Mouse (Mus musculus): Measurements from ENCODE around the gene Lrrc1.

Lrrc1 gene

GRCm38 (mm10) chr9:77427292-77428114 lies 117.2 kb downstream of the Lrrc1 start:
- DNase-seq (ENCODE audit: low spot score in 2 of 2) = no peak

- no peak for DNase-seq (ENCODE audit: low spot score in 2 of 2)
Observed at GRCm38 (mm10) chr9:77426110-77426509, 118.6 kb downstream of the Lrrc1 start.

GRCm38 (mm10) chr9:77425553-77425952 lies 119.1 kb downstream of the Lrrc1 start:
- no peak for DNase-seq (ENCODE audit: low spot score in 2 of 2)

- no peak for DNase-seq (ENCODE audit: low spot score in 2 of 2)
Observed at GRCm38 (mm10) chr9:77420200-77420585, 124.5 kb downstream of the Lrrc1 start.

GRCm38 (mm10) chr9:77419501-77420199 lies 125.0 kb downstream of the Lrrc1 start:
- no peak for DNase-seq (ENCODE audit: low spot score in 2 of 2)

- peak in 1 of 2 experiments; percentile 7 for DNase-seq (ENCODE audit: low spot score in 2 of 2)
Observed at GRCm38 (mm10) chr9:77418800-77419199, 125.9 kb downstream of the Lrrc1 start.

GRCm38 (mm10) chr9:77416486-77416885 lies 128.2 kb downstream of the Lrrc1 start:
- DNase-seq (ENCODE audit: low spot score in 2 of 2) = peak in 1 of 2 experiments; percentile 10

- DNase-seq (ENCODE audit: low spot score in 2 of 2) = peak in 1 of 2 experiments; percentile 9
Observed at GRCm38 (mm10) chr9:77416002-77416401, 128.7 kb downstream of the Lrrc1 start.

GRCm38 (mm10) chr9:77411830-77412425 lies 132.7 kb downstream of the Lrrc1 start:
- DNase-seq (ENCODE audit: low spot score in 2 of 2) = no peak

- DNase-seq (ENCODE audit: low spot score in 2 of 2) = no peak
Observed at GRCm38 (mm10) chr9:77410968-77411367, 133.7 kb downstream of the Lrrc1 start.

GRCm38 (mm10) chr9:77410524-77410923 lies 134.1 kb downstream of the Lrrc1 start:
- DNase-seq (ENCODE audit: low spot score in 2 of 2) = no peak

GRCm38 (mm10) chr9:77408053-77408603 lies 136.5 kb downstream of the Lrrc1 start:
- DNase-seq (ENCODE audit: low spot score in 2 of 2) = no peak

- peak in 1 of 2 experiments; percentile 59 for DNase-seq (ENCODE audit: low spot score in 2 of 2)
Observed at GRCm38 (mm10) chr9:77406906-77407305, 137.8 kb downstream of the Lrrc1 start.

GRCm38 (mm10) chr9:77404458-77404857 lies 140.2 kb downstream of the Lrrc1 start:
- no peak for DNase-seq (ENCODE audit: low spot score in 2 of 2)

- no peak for DNase-seq (ENCODE audit: low spot score in 2 of 2)
Observed at GRCm38 (mm10) chr9:77403961-77404360, 140.7 kb downstream of the Lrrc1 start.

- no peak for DNase-seq (ENCODE audit: low spot score in 2 of 2)
Observed at GRCm38 (mm10) chr9:77402971-77403370, 141.7 kb downstream of the Lrrc1 start.

- no peak for DNase-seq (ENCODE audit: low spot score in 2 of 2)
Observed at GRCm38 (mm10) chr9:77399801-77400200, 144.9 kb downstream of the Lrrc1 start.

GRCm38 (mm10) chr9:77398856-77399631 lies 145.6 kb downstream of the Lrrc1 start:
- DNase-seq (ENCODE audit: low spot score in 2 of 2) = no peak

GRCm38 (mm10) chr9:77397027-77397426 lies 147.6 kb downstream of the Lrrc1 start:
- no peak for DNase-seq (ENCODE audit: low spot score in 2 of 2)

- DNase-seq (ENCODE audit: low spot score in 2 of 2) = no peak
Observed at GRCm38 (mm10) chr9:77391248-77391647, 153.4 kb downstream of the Lrrc1 start.

- DNase-seq (ENCODE audit: low spot score in 2 of 2) = no peak
Observed at GRCm38 (mm10) chr9:77388956-77389355, 155.7 kb downstream of the Lrrc1 start.

Data from spleen, postnatal 10 days (tissue).